Mouse (Mus musculus): Measurements from ENCODE around the gene Tmem221. TPM values are rescaled to one million over a fixed set of nuclear protein-coding genes. Genes with fewer than 3 reads are reported as not detected.
A peak's percentile ranks its signal among the peaks of the same experiment; 100 is the strongest.

Tmem221 gene
- polyA plus RNA-seq (2012; ENCODE audit: insufficient read depth, insufficient read length, missing spikeins) = 15.9 and 17.7 TPM in 2 replicates

DNA sequence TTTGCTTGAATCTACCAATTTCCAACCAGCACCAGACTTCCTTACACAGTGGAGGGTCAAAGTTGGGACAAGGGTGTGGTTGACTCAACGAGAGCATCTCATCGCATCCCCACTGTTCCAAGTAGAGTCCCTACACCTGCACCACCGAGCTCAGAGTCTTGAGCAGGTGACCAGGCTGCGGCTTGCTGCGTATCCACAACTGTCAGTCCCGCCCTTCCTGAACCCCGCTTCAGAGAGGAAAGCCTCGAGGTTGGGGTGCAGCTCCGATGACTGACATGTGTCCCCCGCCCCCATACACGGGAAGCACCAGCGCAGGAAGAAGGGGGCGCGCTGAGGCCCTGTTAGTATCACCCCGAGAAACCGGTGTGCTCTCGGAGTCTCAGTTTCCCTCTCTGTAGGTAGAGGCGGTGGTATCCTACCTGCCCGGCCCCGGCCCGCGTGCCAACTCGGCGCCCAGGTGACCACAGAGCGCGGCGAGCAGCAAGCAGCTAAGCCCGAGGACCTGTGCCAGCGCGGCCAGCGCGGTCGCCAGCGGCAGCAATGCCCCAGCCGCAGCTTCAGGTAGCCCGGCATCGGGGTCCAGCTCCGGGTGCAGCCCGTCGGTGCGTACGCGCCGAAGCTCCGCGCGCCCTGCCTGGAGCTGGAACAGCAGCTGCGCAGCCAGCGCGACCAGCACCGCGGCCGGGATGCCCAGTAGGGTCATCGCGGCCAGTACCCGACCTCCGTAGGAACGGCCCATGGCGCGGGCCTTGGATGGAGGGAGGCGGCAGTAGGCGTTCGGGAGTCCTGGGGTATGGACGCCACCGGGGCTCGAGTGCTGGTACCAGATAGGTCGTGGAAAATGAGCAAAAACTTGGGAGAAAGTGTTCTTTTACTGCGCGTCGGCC is at the start of gene Tmem221:
Tmem221 (minus strand) TSS at position 801 of the 887 bp plus-strand sequence.
- TF ChIP-seq CTCF (IDR thresholded peaks at IDR 0.05; ENCODE audit: low read depth, low read length) (peak; percentile 25; the same call in 1 of the 2 replicates), POLR2A (IDR thresholded peaks at IDR 0.05; ENCODE audit: borderline replicate concordance, low read depth, low read length) (no peak; the same call in 1 of the 2 replicates)
- H3K4me3 ChIP-seq (ENCODE audit: insufficient read depth, low read length) = peak within 1 kb of the TSS; percentile 71
- H3K4me1 ChIP-seq (ENCODE audit: control insufficient read depth, insufficient read depth, low read length) = peaks cover 6% of the 10 kb centered on the region
- H3K27ac ChIP-seq (ENCODE audit: insufficient read depth, low read depth, low read length) = no peak within 1 kb of the TSS

DNA sequence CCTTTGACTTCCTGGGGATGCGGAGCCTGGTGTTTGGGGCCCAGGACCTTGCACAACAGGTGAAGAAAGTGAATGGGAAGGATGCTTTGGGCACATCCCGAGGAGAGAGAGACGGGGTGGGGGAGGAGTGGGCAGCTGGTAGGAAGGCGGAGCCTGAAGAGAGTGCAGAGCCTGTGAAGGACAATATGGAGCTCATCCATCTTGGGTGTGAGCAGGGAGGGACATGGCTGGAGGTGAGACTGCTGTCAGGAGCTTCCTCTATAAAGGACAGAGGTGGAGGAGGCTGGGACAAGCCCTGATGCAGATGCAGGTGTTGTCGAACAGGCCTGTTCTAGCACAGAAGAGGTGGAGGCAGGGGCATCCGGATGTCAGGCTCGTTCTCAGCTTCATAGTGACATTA is 45.4 kb upstream of the Tmem221 start:
- Histone ChIP-seq H3K4me1 (ENCODE audit: control insufficient read depth, insufficient read depth, low read length) (peaks cover 6% of the 10 kb centered on the region), H3K4me3 (ENCODE audit: insufficient read depth, low read length) (no peak overlapping the region), H3K27ac (ENCODE audit: insufficient read depth, low read depth, low read length) (no peak overlapping the region)
- no peak for TF ChIP-seq POLR2A (IDR thresholded peaks at IDR 0.05; ENCODE audit: borderline replicate concordance, low read depth, low read length)
- no peak for TF ChIP-seq CTCF (IDR thresholded peaks at IDR 0.05; ENCODE audit: low read depth, low read length)

DNA sequence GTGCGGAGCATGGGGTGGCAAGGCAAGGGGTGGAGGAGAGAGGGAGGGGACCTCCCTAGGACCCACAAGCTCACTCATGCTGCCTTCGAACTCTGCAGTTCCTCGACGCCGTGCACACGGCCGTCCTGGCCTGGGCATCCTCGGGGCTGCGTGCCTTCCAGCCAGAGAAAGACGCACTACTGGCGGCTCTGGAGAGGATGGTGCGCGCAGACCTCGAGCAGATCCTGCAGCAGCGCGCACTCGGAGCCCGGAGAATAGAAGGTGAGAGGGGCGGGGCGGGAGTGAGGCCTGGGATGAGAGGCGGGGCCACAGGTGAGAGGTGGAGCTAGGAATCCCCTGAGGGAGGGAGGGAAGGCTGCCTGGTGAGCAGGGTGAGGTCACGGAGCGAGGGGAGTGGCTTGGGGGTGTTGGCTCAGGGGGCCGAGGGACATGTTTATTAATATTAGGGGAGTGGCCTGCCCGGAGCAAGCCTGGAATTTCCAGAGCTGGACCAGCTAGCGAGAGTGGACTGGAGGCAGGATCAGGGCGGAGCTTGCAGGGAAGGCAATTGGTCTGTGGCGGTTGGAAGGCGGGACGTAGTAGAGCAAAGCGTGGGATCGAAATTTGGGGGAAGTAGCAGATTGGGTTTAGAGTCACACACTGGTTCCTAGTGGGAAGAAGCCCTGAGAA is 44.1 kb upstream of the Tmem221 start:
- Histone ChIP-seq H3K4me3 (ENCODE audit: insufficient read depth, low read length) (peak overlapping the region; percentile 2), H3K4me1 (ENCODE audit: control insufficient read depth, insufficient read depth, low read length) (peaks cover 6% of the 10 kb centered on the region), H3K27ac (ENCODE audit: insufficient read depth, low read depth, low read length) (no peak overlapping the region)
- TF ChIP-seq POLR2A (IDR thresholded peaks at IDR 0.05; ENCODE audit: borderline replicate concordance, low read depth, low read length) (no peak), CTCF (IDR thresholded peaks at IDR 0.05; ENCODE audit: low read depth, low read length) (no peak)

DNA sequence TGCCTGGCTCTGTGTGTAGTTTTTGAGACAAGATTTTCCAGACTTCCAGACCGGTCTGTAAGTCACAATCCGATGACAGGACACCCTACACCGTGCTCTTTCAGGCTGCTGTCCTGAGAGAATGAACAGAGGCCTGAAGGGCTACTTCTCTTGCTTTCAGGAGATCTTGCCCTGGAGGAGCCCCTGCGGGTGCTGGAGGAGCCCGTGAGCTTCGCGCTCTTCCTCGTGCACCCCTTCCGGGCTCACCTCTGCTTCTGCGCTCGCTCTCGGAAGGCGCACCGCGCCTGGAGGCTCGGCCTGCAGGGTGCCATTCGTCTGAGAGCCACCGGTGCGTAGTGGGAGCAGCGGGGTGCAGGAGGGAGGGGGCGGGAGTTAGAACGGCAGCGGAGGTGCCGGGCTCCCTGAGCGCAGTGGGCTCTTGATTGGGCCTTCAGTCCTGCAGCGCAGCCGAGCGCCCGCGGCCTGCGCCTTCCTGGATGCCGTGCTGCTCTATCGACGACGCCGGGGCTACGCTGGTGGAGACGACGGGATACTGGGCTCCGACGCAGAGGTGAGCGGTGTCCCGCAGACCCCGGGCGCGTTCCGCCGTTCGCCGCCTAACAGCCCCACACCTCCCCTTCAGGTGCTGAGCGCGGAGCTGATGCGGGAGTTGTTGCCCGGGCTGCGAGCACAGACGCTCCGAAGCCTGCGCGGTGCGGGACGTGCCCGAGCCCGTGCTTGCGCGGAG is 43.4 kb upstream of the Tmem221 start:
- H3K4me3 ChIP-seq (ENCODE audit: insufficient read depth, low read length) = peak overlapping the region; percentile 2
- no peak overlapping the region for H3K27ac ChIP-seq (ENCODE audit: insufficient read depth, low read depth, low read length)
- peaks cover 8% of the 10 kb centered on the region for H3K4me1 ChIP-seq (ENCODE audit: control insufficient read depth, insufficient read depth, low read length)
- TF ChIP-seq CTCF (IDR thresholded peaks at IDR 0.05; ENCODE audit: low read depth, low read length) = no peak
- TF ChIP-seq POLR2A (IDR thresholded peaks at IDR 0.05; ENCODE audit: borderline replicate concordance, low read depth, low read length) = no peak

DNA sequence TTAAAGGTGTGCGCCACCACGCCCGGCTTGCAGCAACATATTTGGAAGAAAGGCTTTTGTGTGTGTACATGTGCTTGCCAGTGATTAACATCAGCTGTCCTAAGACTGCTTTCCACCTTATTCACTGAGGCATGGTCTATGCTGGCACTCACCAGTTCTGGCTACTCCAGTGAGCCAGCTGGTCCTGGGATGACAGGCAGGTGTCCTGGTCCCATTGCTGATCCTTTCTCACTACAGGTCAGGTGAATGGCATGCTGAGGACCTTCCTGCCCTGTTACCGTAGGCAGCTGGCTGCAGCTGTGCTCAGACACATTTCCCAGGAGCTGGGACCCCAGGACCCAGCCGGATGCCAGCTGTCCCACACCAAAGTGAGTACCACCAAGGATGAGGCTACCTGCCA is 40.2 kb upstream of the Tmem221 start:
- TF ChIP-seq POLR2A (IDR thresholded peaks at IDR 0.05; ENCODE audit: borderline replicate concordance, low read depth, low read length) = no peak
- no peak for TF ChIP-seq CTCF (IDR thresholded peaks at IDR 0.05; ENCODE audit: low read depth, low read length)
- H3K27ac ChIP-seq (ENCODE audit: insufficient read depth, low read depth, low read length) = no peak overlapping the region
- H3K4me3 ChIP-seq (ENCODE audit: insufficient read depth, low read length) = no peak overlapping the region
- H3K4me1 ChIP-seq (ENCODE audit: control insufficient read depth, insufficient read depth, low read length) = peaks cover 19% of the 10 kb centered on the region

DNA sequence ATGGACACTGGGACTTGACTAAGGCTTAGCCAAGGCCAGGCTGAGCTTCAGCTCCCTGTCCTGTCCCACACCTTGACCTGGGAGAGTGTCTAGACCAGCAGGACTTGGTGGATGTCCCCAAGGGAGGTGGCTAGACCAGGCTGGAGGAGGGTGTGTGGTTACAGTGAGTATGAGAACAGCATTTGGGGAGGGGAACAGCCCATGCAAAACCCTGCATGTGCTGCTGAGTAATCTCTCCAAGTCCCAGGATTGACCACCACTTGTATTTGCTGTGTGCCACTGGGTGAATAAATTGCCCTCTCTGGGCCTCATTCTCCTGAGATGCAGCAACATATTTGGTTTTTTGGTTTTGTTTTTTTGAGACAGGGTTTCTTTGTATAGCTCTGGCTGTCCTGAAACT is 39.7 kb upstream of the Tmem221 start:
- Histone ChIP-seq H3K27ac (ENCODE audit: insufficient read depth, low read depth, low read length) (no peak overlapping the region), H3K4me3 (ENCODE audit: insufficient read depth, low read length) (no peak overlapping the region), H3K4me1 (ENCODE audit: control insufficient read depth, insufficient read depth, low read length) (peaks cover 20% of the 10 kb centered on the region)
- TF ChIP-seq POLR2A (IDR thresholded peaks at IDR 0.05; ENCODE audit: borderline replicate concordance, low read depth, low read length) = no peak

DNA sequence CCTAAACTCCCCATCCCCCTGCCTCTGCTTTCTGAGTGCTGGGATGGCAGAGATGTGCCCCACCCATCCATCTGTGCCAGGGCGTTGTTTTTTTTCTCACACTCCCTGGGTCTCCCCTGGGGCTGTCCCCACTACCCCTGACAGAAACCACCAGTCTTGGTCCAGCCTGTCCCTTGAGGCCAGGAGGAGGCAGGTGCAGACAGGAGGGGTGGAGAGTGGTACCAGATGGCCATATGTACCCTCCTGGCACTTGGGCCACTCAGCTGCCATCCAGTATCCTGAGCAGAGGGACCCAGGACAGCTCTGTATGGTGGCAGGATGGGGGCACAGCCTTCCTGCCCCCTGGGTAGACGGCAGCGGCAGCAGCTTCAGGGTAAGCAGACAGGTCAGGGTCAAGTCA is 38.8 kb upstream of the Tmem221 start, which contains the start of gene Fam129c:
Fam129c (plus strand) TSS at position 198 of the 400 bp plus-strand sequence.
- peaks cover 23% of the 10 kb centered on the region for H3K4me1 ChIP-seq (ENCODE audit: control insufficient read depth, insufficient read depth, low read length)
- TF ChIP-seq POLR2A (IDR thresholded peaks at IDR 0.05; ENCODE audit: borderline replicate concordance, low read depth, low read length) (no peak), CTCF (IDR thresholded peaks at IDR 0.05; ENCODE audit: low read depth, low read length) (no peak)
- no peak within 1 kb of the TSS for H3K4me3 ChIP-seq (ENCODE audit: insufficient read depth, low read length)
- no peak within 1 kb of the TSS for H3K27ac ChIP-seq (ENCODE audit: insufficient read depth, low read depth, low read length)

DNA sequence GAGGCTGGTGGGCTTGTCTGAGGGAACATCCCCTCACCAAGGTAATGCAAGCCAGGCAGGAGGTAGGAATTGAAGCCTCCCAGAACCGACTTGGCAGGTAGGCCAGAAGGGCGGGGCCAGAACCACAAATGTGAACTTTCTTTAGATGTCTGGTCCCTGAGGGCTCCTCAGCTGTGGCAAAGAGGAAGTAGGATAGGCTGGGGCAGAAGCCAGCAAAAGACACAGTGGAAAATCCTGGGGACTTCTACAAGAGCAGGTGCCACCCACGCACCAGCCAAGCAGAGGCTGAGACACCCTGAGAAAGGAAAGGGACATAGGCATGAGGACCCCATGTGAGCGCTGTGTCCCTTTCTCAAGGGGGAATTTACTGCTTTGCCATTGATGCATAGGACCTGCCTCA is 38.1 kb upstream of the Tmem221 start:
- peaks cover 22% of the 10 kb centered on the region for H3K4me1 ChIP-seq (ENCODE audit: control insufficient read depth, insufficient read depth, low read length)
- TF ChIP-seq CTCF (IDR thresholded peaks at IDR 0.05; ENCODE audit: low read depth, low read length) = no peak
- TF ChIP-seq POLR2A (IDR thresholded peaks at IDR 0.05; ENCODE audit: borderline replicate concordance, low read depth, low read length) = no peak
- no peak overlapping the region for H3K4me3 ChIP-seq (ENCODE audit: insufficient read depth, low read length)
- H3K27ac ChIP-seq (ENCODE audit: insufficient read depth, low read depth, low read length) = no peak overlapping the region

DNA sequence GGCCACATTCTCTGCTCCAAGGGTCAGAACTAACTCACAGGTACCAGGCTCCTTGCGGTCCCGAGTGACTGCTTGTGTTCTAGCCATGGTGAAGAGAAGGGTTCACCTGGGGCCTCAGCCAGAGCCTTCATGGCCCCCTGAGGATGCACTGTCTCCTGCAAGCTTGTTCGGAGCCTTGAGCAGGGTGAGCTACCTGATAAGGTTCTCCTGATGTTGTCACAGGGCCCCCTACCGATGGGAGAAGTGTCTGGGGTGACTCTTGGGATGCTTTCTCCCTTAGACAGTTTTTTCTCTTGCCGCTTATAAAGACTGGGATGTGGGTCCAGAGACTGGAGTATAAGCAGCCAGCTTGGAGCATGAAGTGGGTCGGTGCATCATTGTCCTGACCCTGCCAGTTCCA is 37.7 kb upstream of the Tmem221 start:
- peaks cover 22% of the 10 kb centered on the region for H3K4me1 ChIP-seq (ENCODE audit: control insufficient read depth, insufficient read depth, low read length)

More for the DNA sequence above, 37.7 kb upstream of the Tmem221 start:
- Histone ChIP-seq H3K27ac (ENCODE audit: insufficient read depth, low read depth, low read length) (no peak overlapping the region), H3K4me3 (ENCODE audit: insufficient read depth, low read length) (no peak overlapping the region)
- TF ChIP-seq POLR2A (IDR thresholded peaks at IDR 0.05; ENCODE audit: borderline replicate concordance, low read depth, low read length) (no peak), CTCF (IDR thresholded peaks at IDR 0.05; ENCODE audit: low read depth, low read length) (no peak)
